Mouse (Mus musculus) lung, embryonic 14.5 days (tissue): Measurements from ENCODE around the gene Cacnb2. TPM values are rescaled to one million over a fixed set of nuclear protein-coding genes. Genes with fewer than 3 reads are reported as not detected.

Experiments used
- ATAC-seq: fragments of 200-750 bp; cut with Nextera tagmentation; 2 replicates; pipeline ENCODE4 v1.8.0; 2017; ENCODE audit warnings: mild to moderate bottlenecking, moderate TSS enrichment, moderate library complexity; ENCODE audit not compliant: insufficient read depth
- DNase-seq: peaks from one replicate; pipeline ENCODE4 v3.0.0-alpha.2; 2015
- H3K27ac ChIP-seq: fragments of 300-500 bp; sonication (generic); 2 replicates; pipeline ENCODE4 v1.5.1; 2014; ENCODE audit warnings: low read depth, mild to moderate bottlenecking, moderate library complexity
- H3K27me3 ChIP-seq: fragments of 300-500 bp; sonication (generic); 2 replicates; pipeline ENCODE4 v1.6.1; 2014; ENCODE audit warnings: low read length, control low read depth; ENCODE audit not compliant: insufficient read depth
- H3K36me3 ChIP-seq: fragments of 300-500 bp; sonication (generic); 2 replicates; pipeline ENCODE4 v1.6.1; 2014; ENCODE audit warnings: control low read depth; ENCODE audit not compliant: insufficient read depth
- H3K4me1 ChIP-seq: fragments of 300-500 bp; sonication (generic); 2 replicates; pipeline ENCODE4 v1.6.1; 2014; ENCODE audit warnings: antibody characterized with exemption, control low read depth; ENCODE audit not compliant: insufficient read depth
- H3K4me2 ChIP-seq: fragments of 300-500 bp; sonication (generic); 2 replicates; pipeline ENCODE4 v1.6.1; 2014; ENCODE audit warnings: mild to moderate bottlenecking
- H3K4me3 ChIP-seq: fragments of 300-500 bp; sonication (generic); 2 replicates; pipeline ENCODE4 v1.5.1; 2014; ENCODE audit warnings: low read depth, low read length
- H3K9ac ChIP-seq: fragments of 300-500 bp; sonication (generic); 2 replicates; pipeline ENCODE4 v1.6.1; 2014
- H3K9me3 ChIP-seq: fragments of 300-500 bp; sonication (generic); 2 replicates; pipeline ENCODE4 v1.6.1; 2016; ENCODE audit warnings: low read depth, low read length, control low read depth
- CTCF ChIP-seq: IDR thresholded peaks from 2 replicates; pipeline ENCODE4 v1.5.1; 2016; ENCODE audit warnings: antibody characterized with exemption, low read depth
- WGBS: fragments of 180-500 bp; shearing (Covaris S2); extraction: QIAGEN DNeasy Blood & Tissue Kit; methylation state at CpG from one replicate; pipeline ENCODE4 v1.1.7; 2014; 5-methylcytosine and 5-hydroxymethylcytosine counted together
- polyA plus RNA-seq: library from polyadenylated mRNA; unstranded; fragments of >200 nt; fragmentation: Nextera tagmentation; extraction: Ambion mirVana; gene quantifications from 2 replicates; pipeline ENCODE4 v1.2.1, GENCODE M21; 2014

Gene Cacnb2
- polyA plus RNA-seq, 1 experiment from 2014 or later, result 9.8 TPM

GRCm38 (mm10) chr2:14961493-14961892 is 358.6 kb downstream of the Cacnb2 start:
- H3K27ac ChIP-seq, result no peak overlapping the region; the same call in 1 of the 2 replicates
- no peak overlapping the region for H3K4me2 ChIP-seq
- no peak overlapping the region for H3K4me3 ChIP-seq
- no peak overlapping the region for H3K9ac ChIP-seq
- no peak for ATAC-seq
- H3K27me3 ChIP-seq, result no peaks in the 10 kb centered on the region
- no peak for DNase-seq
- H3K36me3 ChIP-seq, result no peaks in the 10 kb centered on the region
- 71% methylated on average over 2 of the region's 2 CpGs for WGBS
- H3K4me1 ChIP-seq, result no peaks in the 10 kb centered on the region
- no peaks in the 10 kb centered on the region for H3K9me3 ChIP-seq
- no peak for TF ChIP-seq CTCF

GRCm38 (mm10) chr2:14984029-14984428 is 381.1 kb downstream of the Cacnb2 start:
- Histone ChIP-seq H3K4me2 (no peak overlapping the region), H3K4me1 (no peaks in the 10 kb centered on the region), H3K27me3 (no peaks in the 10 kb centered on the region), H3K9ac (no peak overlapping the region), H3K9me3 (no peaks in the 10 kb centered on the region), H3K36me3 (peaks cover 19% of the 10 kb centered on the region; the same call in 1 of the 2 replicates), H3K27ac (no peak overlapping the region), H3K4me3 (no peak overlapping the region)
- WGBS, result 62% methylated on average over 11 of the region's 11 CpGs
- ATAC-seq (peak; percentile 81), DNase-seq (peak; percentile 84)
- no peak for TF ChIP-seq CTCF

DNA sequence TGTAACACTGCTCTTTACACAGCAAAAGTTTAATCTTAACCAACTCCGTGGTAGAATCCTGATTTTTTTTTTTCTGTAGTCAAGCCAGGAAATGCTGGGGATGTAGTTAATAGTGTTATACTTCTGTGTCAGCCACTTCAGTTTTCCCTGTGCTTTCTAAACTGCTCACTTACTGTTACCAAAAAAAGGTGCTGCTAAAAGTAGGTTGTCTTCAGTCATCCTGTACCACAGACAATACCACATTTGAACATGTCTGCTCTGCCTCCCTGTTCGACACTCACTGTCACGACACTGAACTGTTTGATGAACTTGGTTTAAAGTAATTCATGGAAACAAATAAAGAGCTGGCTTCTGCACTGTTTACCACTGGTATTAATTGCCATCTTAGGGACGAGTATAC is 385.6 kb downstream of the Cacnb2 start:
- H3K9me3 ChIP-seq, result no peaks in the 10 kb centered on the region
- no peak for TF ChIP-seq CTCF
- ATAC-seq (no peak), DNase-seq (no peak)
- H3K9ac ChIP-seq, result no peak overlapping the region
- WGBS, result 76% methylated on average over 4 of the region's 4 CpGs
- no peaks in the 10 kb centered on the region for H3K4me1 ChIP-seq
- peaks cover 20% of the 10 kb centered on the region; the same call in 1 of the 2 replicates for H3K36me3 ChIP-seq
- no peak overlapping the region for H3K4me3 ChIP-seq
- no peaks in the 10 kb centered on the region for H3K27me3 ChIP-seq
- H3K4me2 ChIP-seq, result no peak overlapping the region
- H3K27ac ChIP-seq, result no peak overlapping the region

DNA sequence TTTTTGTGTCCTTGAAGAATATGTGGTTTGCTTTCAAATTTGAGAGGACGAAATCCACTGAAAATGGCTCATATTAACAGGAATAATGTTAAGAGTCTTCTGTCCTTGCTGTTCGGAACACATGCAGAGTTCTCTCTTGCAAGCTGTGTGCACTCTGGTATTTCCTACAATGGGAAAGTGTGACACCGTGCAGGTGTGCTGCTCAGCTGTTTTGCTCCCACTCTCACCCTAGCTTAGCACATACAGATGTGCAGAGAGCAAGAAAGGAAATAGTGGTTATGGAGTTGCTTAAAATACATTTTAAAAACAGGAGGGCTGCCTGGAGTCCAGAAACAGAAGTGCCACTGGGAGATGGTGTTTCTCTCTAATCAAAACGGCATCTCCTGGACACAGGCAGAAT is 386.5 kb downstream of the Cacnb2 start:
- no peak for TF ChIP-seq CTCF
- ATAC-seq, result no peak

GRCm38 (mm10) chr2:14992531-14992930 is 389.6 kb downstream of the Cacnb2 start:
- no peak overlapping the region for H3K4me3 ChIP-seq
- no peak for DNase-seq
- no peak for TF ChIP-seq CTCF
- H3K4me1 ChIP-seq, result no peaks in the 10 kb centered on the region
- H3K36me3 ChIP-seq, result peaks cover 14% of the 10 kb centered on the region; the same call in 1 of the 2 replicates
- H3K9me3 ChIP-seq, result no peaks in the 10 kb centered on the region
- no peak overlapping the region for H3K9ac ChIP-seq
- WGBS, result 92% methylated on average over 4 of the region's 4 CpGs
- ATAC-seq, result no peak
- H3K4me2 ChIP-seq, result no peak overlapping the region
- H3K27ac ChIP-seq, result no peak overlapping the region
- no peaks in the 10 kb centered on the region for H3K27me3 ChIP-seq

More for the DNA sequence above, 386.5 kb downstream of the Cacnb2 start:
- H3K9ac ChIP-seq, result no peak overlapping the region
- H3K27me3 ChIP-seq, result no peaks in the 10 kb centered on the region
- WGBS, result 82% methylated on average over 4 of the region's 4 CpGs
- H3K9me3 ChIP-seq, result no peaks in the 10 kb centered on the region
- H3K4me1 ChIP-seq, result no peaks in the 10 kb centered on the region
- peaks cover 20% of the 10 kb centered on the region; the same call in 1 of the 2 replicates for H3K36me3 ChIP-seq
- no peak overlapping the region for H3K4me2 ChIP-seq
- H3K27ac ChIP-seq, result no peak overlapping the region
- DNase-seq, result no peak
- H3K4me3 ChIP-seq, result no peak overlapping the region

DNA sequence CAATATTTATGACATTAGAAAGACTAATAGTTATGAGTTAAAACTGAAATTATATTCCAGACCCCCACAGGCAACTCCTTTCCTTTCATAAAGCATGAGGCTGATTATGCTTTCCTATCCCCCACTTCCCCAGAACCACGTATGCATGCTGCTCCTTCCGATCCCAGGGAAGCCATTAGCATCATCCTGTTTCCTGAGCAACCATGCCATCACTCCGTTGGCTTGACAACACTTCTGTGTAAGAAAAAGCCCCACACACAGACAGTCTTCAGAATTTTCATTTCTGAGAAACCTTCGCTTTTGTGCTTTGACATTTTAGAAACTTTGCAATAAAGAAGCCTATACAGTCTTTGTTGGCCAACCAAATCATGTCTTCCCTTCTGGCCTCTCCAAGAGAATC is 393.1 kb downstream of the Cacnb2 start:
- TF ChIP-seq CTCF, result no peak
- Histone ChIP-seq H3K36me3 (peaks cover 8% of the 10 kb centered on the region; the same call in 1 of the 2 replicates), H3K9me3 (no peaks in the 10 kb centered on the region), H3K9ac (no peak overlapping the region), H3K4me2 (no peak overlapping the region), H3K27ac (no peak overlapping the region), H3K27me3 (no peaks in the 10 kb centered on the region), H3K4me3 (no peak overlapping the region), H3K4me1 (no peaks in the 10 kb centered on the region)
- DNase-seq, result no peak
- no peak for ATAC-seq
- 90% methylated on average over 4 of the region's 4 CpGs for WGBS

- no peak for ATAC-seq
These were observed 394.9 kb downstream of the Cacnb2 start for GRCm38 (mm10) chr2:14997836-14998235.

GRCm38 (mm10) chr2:15007531-15007930 is 404.6 kb downstream of the Cacnb2 start:
- WGBS, result 76% methylated on average over 3 of the region's 3 CpGs
- no peak for ATAC-seq
- TF ChIP-seq CTCF, result no peak

More at GRCm38 (mm10) chr2:14997836-14998235, 394.9 kb downstream of the Cacnb2 start:
- no peak overlapping the region for H3K9ac ChIP-seq
- 72% methylated on average over 5 of the region's 5 CpGs for WGBS
- H3K4me3 ChIP-seq, result no peak overlapping the region
- no peak overlapping the region for H3K27ac ChIP-seq
- H3K4me2 ChIP-seq, result no peak overlapping the region
- H3K27me3 ChIP-seq, result no peaks in the 10 kb centered on the region
- DNase-seq, result no peak
- TF ChIP-seq CTCF, result no peak
- no peaks in the 10 kb centered on the region for H3K4me1 ChIP-seq
- H3K9me3 ChIP-seq, result no peaks in the 10 kb centered on the region
- peaks cover 3% of the 10 kb centered on the region; the same call in 1 of the 2 replicates for H3K36me3 ChIP-seq

More at GRCm38 (mm10) chr2:15007531-15007930, 404.6 kb downstream of the Cacnb2 start:
- H3K27ac ChIP-seq, result no peak overlapping the region
- no peak overlapping the region for H3K4me2 ChIP-seq
- DNase-seq, result no peak
- H3K9me3 ChIP-seq, result no peaks in the 10 kb centered on the region; the same call in 1 of the 2 replicates
- no peaks in the 10 kb centered on the region for H3K27me3 ChIP-seq
- H3K4me3 ChIP-seq, result no peak overlapping the region
- no peak overlapping the region for H3K9ac ChIP-seq
- H3K4me1 ChIP-seq, result no peaks in the 10 kb centered on the region
- 0 out of 2 replicates have a peak, but pooled peaks cover 4% of the 10 kb centered on the region for H3K36me3 ChIP-seq
